Mouse (Mus musculus): ENCODE results near the gene Sctr. TPM values are rescaled to one million over a fixed set of nuclear protein-coding genes. Genes with fewer than 3 reads are reported as not detected.

The Sctr gene
- polyA plus RNA-seq, 2 experiments, result 0.03 TPM; not detected in 1

- WGBS (ENCODE audit: insufficient replicate concordance), result 43% methylated on average over 12 of the region's 12 CpGs
- Histone ChIP-seq H3K4me2 (ENCODE audit: low read depth) (no peak overlapping the region), H3K27me3 (ENCODE audit: control insufficient read depth, insufficient read depth, low read length) (no peaks in the 10 kb centered on the region), H3K9me3 (ENCODE audit: control insufficient read depth, low read length) (no peaks in the 10 kb centered on the region), H3K4me1 (replicated peaks; ENCODE audit: control insufficient read depth in 2 of 2, insufficient read depth in 2 of 2, low read length in 1 of 2) (no peaks in the 10 kb centered on the region), H3K9ac (replicated peaks) (no peak overlapping the region), H3K4me3 (ENCODE audit: insufficient read depth in 1 of 2, low read depth in 2 of 2, low read length in 2 of 2) (no peak overlapping the region), H3K27ac (no peak overlapping the region), H3K36me3 (replicated peaks; ENCODE audit: control insufficient read depth, insufficient read depth, low read depth) (no peaks in the 10 kb centered on the region)
- DNase-seq (ENCODE audit: low read depth in 3 of 3, low spot score in 3 of 3) (no peak), ATAC-seq (ENCODE audit: insufficient read depth) (no peak)
- TF ChIP-seq CTCF (IDR thresholded peaks at IDR 0.05; ENCODE audit: low read depth), result peak; percentile 37
- no peak for TF ChIP-seq EP300 (IDR thresholded peaks at IDR 0.05; ENCODE audit: low read depth)
These were observed 40.7 kb upstream of the Sctr start for GRCm38 (mm10) chr1:119965804-119966514.

DNA sequence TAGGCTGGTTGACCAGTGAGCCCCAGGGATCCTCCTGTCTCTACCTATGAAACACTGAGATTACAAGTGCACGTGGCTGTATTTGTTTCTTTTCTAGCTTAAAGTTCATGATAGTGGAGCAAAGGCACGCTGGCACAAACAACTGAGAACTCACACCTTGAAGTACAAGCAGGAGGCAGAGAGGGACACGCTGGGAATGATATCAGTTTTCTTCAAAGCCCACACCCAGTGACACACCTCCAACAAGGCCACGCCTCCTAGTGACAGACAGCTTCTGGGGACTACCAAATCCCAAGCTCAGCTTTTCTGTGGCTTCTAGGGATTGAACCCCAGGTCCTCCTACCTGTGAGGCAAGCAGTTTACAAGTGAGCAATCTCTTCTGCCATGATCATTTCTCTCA, 33.6 kb upstream of the Sctr start:
- 25% methylated on average over 4 of the region's 4 CpGs for WGBS (ENCODE audit: insufficient replicate concordance)
- ATAC-seq (ENCODE audit: insufficient read depth) (no peak), DNase-seq (ENCODE audit: low read depth in 3 of 3, low spot score in 3 of 3) (no peak)
- TF ChIP-seq CTCF (IDR thresholded peaks at IDR 0.05; ENCODE audit: low read depth) (no peak), EP300 (IDR thresholded peaks at IDR 0.05; ENCODE audit: low read depth) (no peak)
- Histone ChIP-seq H3K27ac (no peak overlapping the region), H3K4me1 (replicated peaks; ENCODE audit: control insufficient read depth in 2 of 2, insufficient read depth in 2 of 2, low read length in 1 of 2) (no peaks in the 10 kb centered on the region), H3K27me3 (ENCODE audit: control insufficient read depth, insufficient read depth, low read length) (no peaks in the 10 kb centered on the region), H3K9me3 (ENCODE audit: control insufficient read depth, low read length) (no peaks in the 10 kb centered on the region), H3K4me3 (ENCODE audit: insufficient read depth in 1 of 2, low read depth in 2 of 2, low read length in 2 of 2) (no peak overlapping the region), H3K9ac (replicated peaks) (no peak overlapping the region), H3K4me2 (ENCODE audit: low read depth) (no peak overlapping the region), H3K36me3 (replicated peaks; ENCODE audit: control insufficient read depth, insufficient read depth, low read depth) (no peaks in the 10 kb centered on the region)

GRCm38 (mm10) chr1:119975141-119975540, 31.6 kb upstream of the Sctr start:
- H3K4me3 ChIP-seq (ENCODE audit: insufficient read depth in 1 of 2, low read depth in 2 of 2, low read length in 2 of 2), result no peak overlapping the region
- no peaks in the 10 kb centered on the region for H3K4me1 ChIP-seq (replicated peaks; ENCODE audit: control insufficient read depth in 2 of 2, insufficient read depth in 2 of 2, low read length in 1 of 2)
- 44% methylated on average over 4 of the region's 4 CpGs for WGBS (ENCODE audit: insufficient replicate concordance)
- ATAC-seq (ENCODE audit: insufficient read depth) (no peak), DNase-seq (ENCODE audit: low read depth in 3 of 3, low spot score in 3 of 3) (no peak)
- H3K27ac ChIP-seq, result no peak overlapping the region
- no peaks in the 10 kb centered on the region for H3K36me3 ChIP-seq (replicated peaks; ENCODE audit: control insufficient read depth, insufficient read depth, low read depth)
- no peaks in the 10 kb centered on the region for H3K27me3 ChIP-seq (ENCODE audit: control insufficient read depth, insufficient read depth, low read length)
- no peaks in the 10 kb centered on the region for H3K9me3 ChIP-seq (ENCODE audit: control insufficient read depth, low read length)
- no peak overlapping the region for H3K9ac ChIP-seq (replicated peaks)
- TF ChIP-seq CTCF (IDR thresholded peaks at IDR 0.05; ENCODE audit: low read depth), result no peak
- no peak for TF ChIP-seq EP300 (IDR thresholded peaks at IDR 0.05; ENCODE audit: low read depth)
- H3K4me2 ChIP-seq (ENCODE audit: low read depth), result no peak overlapping the region

- no peak overlapping the region for H3K4me2 ChIP-seq (ENCODE audit: low read depth)
- WGBS (ENCODE audit: insufficient replicate concordance), result 66% methylated on average over 5 of the region's 5 CpGs
- no peak for DNase-seq (ENCODE audit: low read depth in 3 of 3, low spot score in 3 of 3)
- no peaks in the 10 kb centered on the region for H3K27me3 ChIP-seq (ENCODE audit: control insufficient read depth, insufficient read depth, low read length)
- H3K36me3 ChIP-seq (replicated peaks; ENCODE audit: control insufficient read depth, insufficient read depth, low read depth), result no peaks in the 10 kb centered on the region
- ATAC-seq (ENCODE audit: insufficient read depth), result no peak
- TF ChIP-seq CTCF (IDR thresholded peaks at IDR 0.05; ENCODE audit: low read depth) (no peak), EP300 (IDR thresholded peaks at IDR 0.05; ENCODE audit: low read depth) (no peak)
- no peak overlapping the region for H3K27ac ChIP-seq
- H3K4me1 ChIP-seq (replicated peaks; ENCODE audit: control insufficient read depth in 2 of 2, insufficient read depth in 2 of 2, low read length in 1 of 2), result no peaks in the 10 kb centered on the region
- H3K9ac ChIP-seq (replicated peaks), result no peak overlapping the region
- no peaks in the 10 kb centered on the region for H3K9me3 ChIP-seq (ENCODE audit: control insufficient read depth, low read length)
- no peak overlapping the region for H3K4me3 ChIP-seq (ENCODE audit: insufficient read depth in 1 of 2, low read depth in 2 of 2, low read length in 2 of 2)
These were observed 20.1 kb upstream of the Sctr start for GRCm38 (mm10) chr1:119986555-119986954.

GRCm38 (mm10) chr1:119996798-119997581, 9.7 kb upstream of the Sctr start, which contains the start of gene Cfap221:
Gene Cfap221 (minus strand): TSS chr1:119997234.
- TF ChIP-seq CTCF (IDR thresholded peaks at IDR 0.05; ENCODE audit: low read depth) (no peak), EP300 (IDR thresholded peaks at IDR 0.05; ENCODE audit: low read depth) (no peak)
- H3K27me3 ChIP-seq (ENCODE audit: control insufficient read depth, insufficient read depth, low read length), result no peaks in the 10 kb centered on the region
- peak; percentile 73 for ATAC-seq (ENCODE audit: insufficient read depth)
- WGBS (ENCODE audit: insufficient replicate concordance), result 4% methylated on average over 30 of the region's 30 CpGs
- no peaks in the 10 kb centered on the region for H3K9me3 ChIP-seq (ENCODE audit: control insufficient read depth, low read length)
- no peaks in the 10 kb centered on the region for H3K36me3 ChIP-seq (replicated peaks; ENCODE audit: control insufficient read depth, insufficient read depth, low read depth)
- H3K9ac ChIP-seq (replicated peaks), result no peak within 1 kb of the TSS
- 0 out of 4 replicates have a peak, but pooled peaks cover 0 to 2% of the 10 kb centered on the region in 2 experiments for H3K4me1 ChIP-seq (replicated peaks; ENCODE audit: control insufficient read depth in 2 of 2, insufficient read depth in 2 of 2, low read length in 1 of 2)
- DNase-seq (ENCODE audit: low read depth in 3 of 3, low spot score in 3 of 3), result peak; percentile 37 to 47 (median 42)
- H3K27ac ChIP-seq, result no peak within 1 kb of the TSS
- peak within 1 kb of the TSS; percentile 42 to 61 for H3K4me3 ChIP-seq (ENCODE audit: insufficient read depth in 1 of 2, low read depth in 2 of 2, low read length in 2 of 2)
- H3K4me2 ChIP-seq (ENCODE audit: low read depth), result peak within 1 kb of the TSS; percentile 57

All from liver, embryonic 14.5 days (tissue).